Mouse (Mus musculus) layer of hippocampus, adult 9-10 months (tissue): ENCODE measurements around the gene Gfm2.

Experiments used
- DNase-seq: peaks from one replicate; pipeline ENCODE4 v3.0.0; 2022; ENCODE audit warnings: low spot score

The Gfm2 gene

GRCm38 (mm10) chr13:97230101-97230500 lies 92.4 kb downstream of the Gfm2 start:
- no peak for DNase-seq
